Mouse (Mus musculus) right cerebral cortex, adult 18-20 months (tissue): ENCODE results near the gene Fbxo4.
A peak's percentile ranks its signal among the peaks of the same experiment; 100 is the strongest.

Experiments used
- DNase-seq: peaks from one replicate; pipeline ENCODE4 v3.0.0; 2022; ENCODE audit warnings: mixed read lengths

Fbxo4 gene

GRCm38 (mm10) chr15:3979061-3979848, at the start of gene Fbxo4:
Gene Fbxo4, minus strand, starts transcription at chr15:3979573.
- peak; percentile 78 for DNase-seq

- DNase-seq, result no peak
These were observed 49.6 kb upstream of the Fbxo4 start for GRCm38 (mm10) chr15:4028960-4029359.

GRCm38 (mm10) chr15:4028411-4028700, 49.0 kb upstream of the Fbxo4 start:
- DNase-seq, result no peak

- DNase-seq, result no peak
These were observed 48.5 kb upstream of the Fbxo4 start for GRCm38 (mm10) chr15:4027671-4028410.

GRCm38 (mm10) chr15:4026831-4027584, 47.6 kb upstream of the Fbxo4 start:
- peak; percentile 91 for DNase-seq

- peak; percentile 97 for DNase-seq
These were observed 46.9 kb upstream of the Fbxo4 start, which contains the start of gene Oxct1 for GRCm38 (mm10) chr15:4026231-4026773. Gene Oxct1, plus strand, starts transcription at chr15:4026383.

- no peak for DNase-seq
These were observed 46.1 kb upstream of the Fbxo4 start for GRCm38 (mm10) chr15:4025508-4025904.

- DNase-seq, result no peak
These were observed 45.5 kb upstream of the Fbxo4 start for GRCm38 (mm10) chr15:4024726-4025507.

GRCm38 (mm10) chr15:4023747-4024146, 44.4 kb upstream of the Fbxo4 start:
- no peak for DNase-seq

GRCm38 (mm10) chr15:4020711-4021110, 41.3 kb upstream of the Fbxo4 start:
- DNase-seq, result no peak

- no peak for DNase-seq
These were observed 34.5 kb upstream of the Fbxo4 start for GRCm38 (mm10) chr15:4013873-4014272.

GRCm38 (mm10) chr15:4000536-4000935, 21.2 kb upstream of the Fbxo4 start:
- DNase-seq, result no peak

GRCm38 (mm10) chr15:3999144-3999543, 19.8 kb upstream of the Fbxo4 start:
- DNase-seq, result no peak

GRCm38 (mm10) chr15:3996267-3997010, 17.1 kb upstream of the Fbxo4 start:
- no peak for DNase-seq

GRCm38 (mm10) chr15:3995448-3996266, 16.3 kb upstream of the Fbxo4 start, which contains the start of gene AW549877:
Gene AW549877, minus strand, starts transcription at chr15:3995744.
- peak; percentile 98 for DNase-seq

GRCm38 (mm10) chr15:3994852-3995447, 15.6 kb upstream of the Fbxo4 start:
- DNase-seq, result no peak

- no peak for DNase-seq
These were observed 8.6 kb upstream of the Fbxo4 start for GRCm38 (mm10) chr15:3987981-3988380.

GRCm38 (mm10) chr15:3984876-3985275, 5.5 kb upstream of the Fbxo4 start:
- DNase-seq, result no peak

- no peak for DNase-seq
These were observed 3.4 kb upstream of the Fbxo4 start for GRCm38 (mm10) chr15:3982732-3983131.

- no peak for DNase-seq
These were observed 498 bp upstream of the Fbxo4 start for GRCm38 (mm10) chr15:3979871-3980270.
